Comparison of ENCODE assay signal across 17 mouse cellular contexts in genomic region chr5:21518207-21518606, GRCm38 (mm10). TPM values are rescaled to one million over a fixed set of nuclear protein-coding genes. Genes with fewer than 3 reads are reported as not detected.
"Had no signal": no experiment of that assay in that cellular context is flagged by ENCODE, and none has a peak within 500 bp of the region (broad histone marks: within the 10 kb centered on the region; RNA-seq: fewer than 3 reads in every experiment).

No protein-coding gene starts in this region.

- H3K4me1 ChIP-seq: liver, embryonic 13.5 days; midbrain, embryonic 13.5 days; neural tube, embryonic 12.5 days; neural tube, embryonic 15.5 days; stomach, embryonic 15.5 days had no signal

- H3K4me3 ChIP-seq: left cerebral cortex, adult 2 months; liver, embryonic 13.5 days; midbrain, embryonic 13.5 days; neural tube, embryonic 12.5 days; neural tube, embryonic 15.5 days; stomach, embryonic 15.5 days had no signal

- H3K9ac ChIP-seq: liver, embryonic 13.5 days; midbrain, embryonic 13.5 days; neural tube, embryonic 12.5 days; neural tube, embryonic 15.5 days; stomach, embryonic 15.5 days had no signal

- H3K36me3 ChIP-seq: liver, embryonic 13.5 days; midbrain, embryonic 13.5 days; neural tube, embryonic 12.5 days; neural tube, embryonic 15.5 days; stomach, embryonic 15.5 days had no signal

- H3K9me3 ChIP-seq: liver, embryonic 13.5 days; midbrain, embryonic 13.5 days; neural tube, embryonic 12.5 days; neural tube, embryonic 15.5 days; stomach, embryonic 15.5 days had no signal

- H3K27me3 ChIP-seq: liver, embryonic 13.5 days; midbrain, embryonic 13.5 days; neural tube, embryonic 12.5 days; neural tube, embryonic 15.5 days; stomach, embryonic 15.5 days had no signal

- DNase-seq: kidney, postnatal 25 days; layer of hippocampus, postnatal 36 days; liver, embryonic 13.5 days; lung, adult 2 months; lung, postnatal 14 days; lung, postnatal 4 days; retina, postnatal 1 day; right cerebral cortex, postnatal 25 days; thymus, postnatal 25 days had no signal

- H3K27ac ChIP-seq: kidney, postnatal 0 days; left cerebral cortex, adult 2 months; liver, embryonic 13.5 days; midbrain, embryonic 13.5 days; neural tube, embryonic 12.5 days; neural tube, embryonic 15.5 days; stomach, embryonic 15.5 days had no signal

- ATAC-seq: midbrain, embryonic 13.5 days had no signal

- H3K4me2 ChIP-seq: liver, embryonic 13.5 days; midbrain, embryonic 13.5 days; neural tube, embryonic 12.5 days; neural tube, embryonic 15.5 days; stomach, embryonic 15.5 days had no signal

RNA-seq across cellular contexts. Expression of gene Lrrc17, which starts 25.2 kb away (rescaled TPM):
- total RNA-seq: megakaryocyte progenitor cell, adult 5-6 weeks; megakaryocyte-erythroid progenitor cell, adult 5-6 weeks had no signal
